Mouse (Mus musculus): ENCODE measurements around the gene Rufy3. TPM values are rescaled to one million over a fixed set of nuclear protein-coding genes. Genes with fewer than 3 reads are reported as not detected.

Rufy3 gene
- polyA plus RNA-seq, 1 experiment, result 113 TPM

- DNase-seq (ENCODE audit: extremely low spot score in 1 of 2, low spot score in 1 of 2), result no peak
Measured at GRCm38 (mm10) chr5:88616988-88617387, 52.1 kb downstream of the Rufy3 start.

GRCm38 (mm10) chr5:88627545-88627944, 62.7 kb downstream of the Rufy3 start:
- DNase-seq (ENCODE audit: extremely low spot score in 1 of 2, low spot score in 1 of 2), result no peak

GRCm38 (mm10) chr5:88629125-88629524, 64.3 kb downstream of the Rufy3 start:
- no peak for DNase-seq (ENCODE audit: extremely low spot score in 1 of 2, low spot score in 1 of 2)

GRCm38 (mm10) chr5:88629987-88630386, 65.1 kb downstream of the Rufy3 start:
- DNase-seq (ENCODE audit: extremely low spot score in 1 of 2, low spot score in 1 of 2), result no peak

- no peak for DNase-seq (ENCODE audit: extremely low spot score in 1 of 2, low spot score in 1 of 2)
Measured at GRCm38 (mm10) chr5:88630883-88631282, 66.0 kb downstream of the Rufy3 start.

- no peak for DNase-seq (ENCODE audit: extremely low spot score in 1 of 2, low spot score in 1 of 2)
Measured at GRCm38 (mm10) chr5:88631545-88631944, 66.7 kb downstream of the Rufy3 start.

- no peak for DNase-seq (ENCODE audit: extremely low spot score in 1 of 2, low spot score in 1 of 2)
Measured at GRCm38 (mm10) chr5:88632463-88632862, 67.6 kb downstream of the Rufy3 start.

- no peak for DNase-seq (ENCODE audit: extremely low spot score in 1 of 2, low spot score in 1 of 2)
Measured at GRCm38 (mm10) chr5:88634076-88634475, 69.2 kb downstream of the Rufy3 start.

GRCm38 (mm10) chr5:88642786-88643185, 77.9 kb downstream of the Rufy3 start:
- no peak for DNase-seq (ENCODE audit: extremely low spot score in 1 of 2, low spot score in 1 of 2)

GRCm38 (mm10) chr5:88643491-88643890, 78.7 kb downstream of the Rufy3 start:
- no peak for DNase-seq (ENCODE audit: extremely low spot score in 1 of 2, low spot score in 1 of 2)

GRCm38 (mm10) chr5:88644901-88645300, 80.1 kb downstream of the Rufy3 start:
- no peak for DNase-seq (ENCODE audit: extremely low spot score in 1 of 2, low spot score in 1 of 2)

GRCm38 (mm10) chr5:88645405-88645804, 80.6 kb downstream of the Rufy3 start:
- DNase-seq (ENCODE audit: extremely low spot score in 1 of 2, low spot score in 1 of 2), result no peak

GRCm38 (mm10) chr5:88649250-88650173, 84.7 kb downstream of the Rufy3 start:
- DNase-seq (ENCODE audit: extremely low spot score in 1 of 2, low spot score in 1 of 2), result no peak

- no peak for DNase-seq (ENCODE audit: extremely low spot score in 1 of 2, low spot score in 1 of 2)
Measured at GRCm38 (mm10) chr5:88652589-88652988, 87.7 kb downstream of the Rufy3 start.

- no peak for DNase-seq (ENCODE audit: extremely low spot score in 1 of 2, low spot score in 1 of 2)
Measured at GRCm38 (mm10) chr5:88657868-88658267, 93.0 kb downstream of the Rufy3 start.

GRCm38 (mm10) chr5:88663151-88663550, 98.3 kb downstream of the Rufy3 start:
- no peak for DNase-seq (ENCODE audit: extremely low spot score in 1 of 2, low spot score in 1 of 2)

- no peak for DNase-seq (ENCODE audit: extremely low spot score in 1 of 2, low spot score in 1 of 2)
Measured at GRCm38 (mm10) chr5:88663875-88664274, 99.0 kb downstream of the Rufy3 start.

- DNase-seq (ENCODE audit: extremely low spot score in 1 of 2, low spot score in 1 of 2), result peak in 1 of 2 experiments; percentile 30
Measured at GRCm38 (mm10) chr5:88674703-88675442, 110.0 kb downstream of the Rufy3 start.

GRCm38 (mm10) chr5:88675443-88676387, 110.9 kb downstream of the Rufy3 start, which contains the start of gene Grsf1:
Grsf1 (minus strand) TSS chr5:88676171.
- peak; percentile 56 to 90 for DNase-seq (ENCODE audit: extremely low spot score in 1 of 2, low spot score in 1 of 2)

- no peak for DNase-seq (ENCODE audit: extremely low spot score in 1 of 2, low spot score in 1 of 2)
Measured at GRCm38 (mm10) chr5:88678929-88679328, 114.1 kb downstream of the Rufy3 start.
